Mouse (Mus musculus): ENCODE measurements around the gene Phc3. TPM values are rescaled to one million over a fixed set of nuclear protein-coding genes. Genes with fewer than 3 reads are reported as not detected.

Gene Phc3
- polyA plus RNA-seq, 1 experiment = 62.1 TPM

GRCm38 (mm10) chr3:30929828-30930227 lies 39.4 kb downstream of the Phc3 start:
- WGBS = 89% methylated on average over 3 of the region's 3 CpGs

DNA sequence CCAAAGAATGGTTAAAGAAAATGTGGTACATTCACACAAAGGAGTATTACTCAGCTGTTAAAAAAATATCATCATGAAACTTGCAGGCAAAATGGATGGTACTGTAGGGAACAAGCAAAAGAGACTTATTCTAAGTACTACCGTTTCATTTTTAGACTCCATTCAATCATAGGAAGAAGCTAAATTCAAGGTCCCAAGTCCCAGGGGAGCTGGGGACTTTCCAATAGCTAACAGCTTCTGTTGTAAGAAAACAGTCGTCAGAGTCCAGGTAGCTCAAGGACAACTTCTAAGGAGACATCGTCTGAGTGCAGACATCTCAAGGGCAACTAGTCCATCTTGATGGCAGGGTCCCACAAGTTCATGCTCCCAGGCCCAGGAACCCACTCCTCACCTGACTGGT lies 41.6 kb downstream of the Phc3 start:
- WGBS = 87% methylated on average over 3 of the region's 3 CpGs
- Histone ChIP-seq H3K27ac (ENCODE audit: control insufficient read depth, insufficient read depth, low read length) (no peak overlapping the region), H3K27me3 (ENCODE audit: control insufficient read depth, insufficient read depth, low read length) (no peaks in the 10 kb centered on the region), H3K4me1 (replicated peaks; ENCODE audit: control insufficient read depth, insufficient read depth, low read length) (no peaks in the 10 kb centered on the region), H3K36me3 (ENCODE audit: control insufficient read depth, insufficient read depth, low read length) (peaks cover 35% of the 10 kb centered on the region), H3K4me3 (ENCODE audit: control insufficient read depth, insufficient read depth, low read length) (no peak overlapping the region)
- DNase-seq = no peak
- TF ChIP-seq POLR2A (IDR thresholded peaks at IDR 0.05; ENCODE audit: control insufficient read depth, extremely low read depth, insufficient read depth, low read length, poor library complexity) (no peak), CTCF (IDR thresholded peaks at IDR 0.05; ENCODE audit: borderline replicate concordance, control insufficient read depth, extremely low read depth, insufficient read depth, low read length, poor library complexity) (no peak)

More at GRCm38 (mm10) chr3:30929828-30930227, 39.4 kb downstream of the Phc3 start:
- Histone ChIP-seq H3K27ac (ENCODE audit: control insufficient read depth, insufficient read depth, low read length) (no peak overlapping the region), H3K4me3 (ENCODE audit: control insufficient read depth, insufficient read depth, low read length) (no peak overlapping the region), H3K27me3 (ENCODE audit: control insufficient read depth, insufficient read depth, low read length) (no peaks in the 10 kb centered on the region), H3K36me3 (ENCODE audit: control insufficient read depth, insufficient read depth, low read length) (peaks cover 31% of the 10 kb centered on the region), H3K4me1 (replicated peaks; ENCODE audit: control insufficient read depth, insufficient read depth, low read length) (no peaks in the 10 kb centered on the region)
- DNase-seq = no peak
- TF ChIP-seq POLR2A (IDR thresholded peaks at IDR 0.05; ENCODE audit: control insufficient read depth, extremely low read depth, insufficient read depth, low read length, poor library complexity) (no peak), CTCF (IDR thresholded peaks at IDR 0.05; ENCODE audit: borderline replicate concordance, control insufficient read depth, extremely low read depth, insufficient read depth, low read length, poor library complexity) (no peak)

DNA sequence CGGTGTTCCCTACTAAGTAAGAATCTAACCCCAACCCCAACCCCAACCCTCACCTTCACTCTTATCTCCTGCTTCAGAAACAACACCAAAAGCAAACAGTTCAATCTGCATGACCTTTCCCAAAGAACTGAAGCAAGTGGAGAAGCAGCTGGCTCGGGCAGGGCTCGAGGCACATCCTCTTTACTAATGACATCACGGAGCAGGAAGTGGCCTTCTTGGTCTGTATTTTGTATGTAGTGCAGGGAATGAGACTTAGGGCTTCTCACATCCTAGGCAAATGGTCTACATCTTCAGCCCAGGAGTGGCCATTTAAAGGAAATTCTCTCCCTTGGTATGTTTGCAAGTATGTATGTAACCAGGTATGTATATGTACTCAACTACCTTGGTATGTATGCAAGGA lies 52.1 kb downstream of the Phc3 start:
- TF ChIP-seq CTCF (IDR thresholded peaks at IDR 0.05; ENCODE audit: borderline replicate concordance, control insufficient read depth, extremely low read depth, insufficient read depth, low read length, poor library complexity) (no peak), POLR2A (IDR thresholded peaks at IDR 0.05; ENCODE audit: control insufficient read depth, extremely low read depth, insufficient read depth, low read length, poor library complexity) (no peak)

DNA sequence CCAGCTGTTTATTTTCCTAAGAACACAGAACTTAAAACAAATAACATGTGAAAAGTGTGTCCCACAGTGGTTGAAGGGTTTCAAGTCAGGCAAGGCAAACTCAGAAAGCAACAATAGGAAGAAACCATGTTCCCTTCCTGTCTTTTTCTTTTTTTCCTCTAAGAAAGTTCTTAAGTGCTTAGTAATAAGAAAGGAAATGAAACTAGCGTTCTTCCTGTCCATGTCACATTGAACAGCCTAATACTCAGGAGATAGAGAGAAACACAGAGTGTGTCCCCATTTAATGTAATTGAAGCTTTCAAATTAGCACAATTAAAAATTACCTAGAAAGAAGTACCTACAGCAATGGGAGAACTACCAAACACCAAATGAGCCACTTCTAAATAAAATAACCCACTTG lies 64.6 kb downstream of the Phc3 start:
- Histone ChIP-seq H3K27ac (ENCODE audit: control insufficient read depth, insufficient read depth, low read length) (no peak overlapping the region), H3K36me3 (ENCODE audit: control insufficient read depth, insufficient read depth, low read length) (peaks cover 52% of the 10 kb centered on the region), H3K27me3 (ENCODE audit: control insufficient read depth, insufficient read depth, low read length) (no peaks in the 10 kb centered on the region), H3K4me1 (replicated peaks; ENCODE audit: control insufficient read depth, insufficient read depth, low read length) (no peaks in the 10 kb centered on the region), H3K4me3 (ENCODE audit: control insufficient read depth, insufficient read depth, low read length) (no peak overlapping the region)
- no peak for DNase-seq
- 81% methylated on average over 1 of the region's 1 CpGs for WGBS
- no peak for TF ChIP-seq CTCF (IDR thresholded peaks at IDR 0.05; ENCODE audit: borderline replicate concordance, control insufficient read depth, extremely low read depth, insufficient read depth, low read length, poor library complexity)
- TF ChIP-seq POLR2A (IDR thresholded peaks at IDR 0.05; ENCODE audit: control insufficient read depth, extremely low read depth, insufficient read depth, low read length, poor library complexity) = no peak

More for the DNA sequence above, 52.1 kb downstream of the Phc3 start:
- no peak overlapping the region for H3K27ac ChIP-seq (ENCODE audit: control insufficient read depth, insufficient read depth, low read length)
- H3K27me3 ChIP-seq (ENCODE audit: control insufficient read depth, insufficient read depth, low read length) = no peaks in the 10 kb centered on the region
- peaks cover 43% of the 10 kb centered on the region for H3K36me3 ChIP-seq (ENCODE audit: control insufficient read depth, insufficient read depth, low read length)
- DNase-seq = no peak
- 89% methylated on average over 4 of the region's 4 CpGs for WGBS
- no peaks in the 10 kb centered on the region for H3K4me1 ChIP-seq (replicated peaks; ENCODE audit: control insufficient read depth, insufficient read depth, low read length)
- H3K4me3 ChIP-seq (ENCODE audit: control insufficient read depth, insufficient read depth, low read length) = no peak overlapping the region

DNA sequence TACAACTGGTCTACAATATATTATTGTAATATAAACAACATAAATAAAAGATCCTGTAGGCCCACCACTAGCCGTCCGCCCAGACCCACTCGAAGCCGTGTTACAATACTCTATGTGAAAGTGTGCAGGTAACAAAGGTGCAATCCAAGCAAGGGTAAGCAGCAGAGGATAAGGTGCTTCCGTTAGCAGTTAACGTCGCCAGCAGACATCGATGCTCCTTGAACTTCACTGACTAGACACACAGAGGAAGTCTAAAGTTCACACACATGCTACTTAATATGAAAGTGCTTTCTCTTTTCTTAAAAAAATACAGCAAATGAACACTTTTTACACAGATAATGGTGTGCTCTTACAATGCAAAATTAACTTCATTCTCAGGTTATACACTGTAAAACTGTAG lies 69.8 kb downstream of the Phc3 start:
- Histone ChIP-seq H3K27ac (ENCODE audit: control insufficient read depth, insufficient read depth, low read length) (no peak overlapping the region), H3K4me3 (ENCODE audit: control insufficient read depth, insufficient read depth, low read length) (no peak overlapping the region), H3K27me3 (ENCODE audit: control insufficient read depth, insufficient read depth, low read length) (no peaks in the 10 kb centered on the region), H3K4me1 (replicated peaks; ENCODE audit: control insufficient read depth, insufficient read depth, low read length) (no peaks in the 10 kb centered on the region), H3K36me3 (ENCODE audit: control insufficient read depth, insufficient read depth, low read length) (peaks cover 28% of the 10 kb centered on the region)
- 96% methylated on average over 8 of the region's 8 CpGs for WGBS
- DNase-seq = no peak
- no peak for TF ChIP-seq CTCF (IDR thresholded peaks at IDR 0.05; ENCODE audit: borderline replicate concordance, control insufficient read depth, extremely low read depth, insufficient read depth, low read length, poor library complexity)
- TF ChIP-seq POLR2A (IDR thresholded peaks at IDR 0.05; ENCODE audit: control insufficient read depth, extremely low read depth, insufficient read depth, low read length, poor library complexity) = no peak

- WGBS = 94% methylated on average over 5 of the region's 5 CpGs
- TF ChIP-seq CTCF (IDR thresholded peaks at IDR 0.05; ENCODE audit: borderline replicate concordance, control insufficient read depth, extremely low read depth, insufficient read depth, low read length, poor library complexity) (no peak), POLR2A (IDR thresholded peaks at IDR 0.05; ENCODE audit: control insufficient read depth, extremely low read depth, insufficient read depth, low read length, poor library complexity) (no peak)
- H3K27ac ChIP-seq (ENCODE audit: control insufficient read depth, insufficient read depth, low read length) = no peak overlapping the region
- H3K4me3 ChIP-seq (ENCODE audit: control insufficient read depth, insufficient read depth, low read length) = no peak overlapping the region
- H3K27me3 ChIP-seq (ENCODE audit: control insufficient read depth, insufficient read depth, low read length) = no peaks in the 10 kb centered on the region
- peaks cover 19% of the 10 kb centered on the region for H3K36me3 ChIP-seq (ENCODE audit: control insufficient read depth, insufficient read depth, low read length)
- no peak for DNase-seq
- no peaks in the 10 kb centered on the region for H3K4me1 ChIP-seq (replicated peaks; ENCODE audit: control insufficient read depth, insufficient read depth, low read length)
Observed at GRCm38 (mm10) chr3:30896721-30897120, 72.5 kb downstream of the Phc3 start.

- no peak overlapping the region for H3K27ac ChIP-seq (ENCODE audit: control insufficient read depth, insufficient read depth, low read length)
- H3K4me3 ChIP-seq (ENCODE audit: control insufficient read depth, insufficient read depth, low read length) = no peak overlapping the region
- no peaks in the 10 kb centered on the region for H3K27me3 ChIP-seq (ENCODE audit: control insufficient read depth, insufficient read depth, low read length)
- no peak for TF ChIP-seq POLR2A (IDR thresholded peaks at IDR 0.05; ENCODE audit: control insufficient read depth, extremely low read depth, insufficient read depth, low read length, poor library complexity)
- TF ChIP-seq CTCF (IDR thresholded peaks at IDR 0.05; ENCODE audit: borderline replicate concordance, control insufficient read depth, extremely low read depth, insufficient read depth, low read length, poor library complexity) = no peak
- no peaks in the 10 kb centered on the region for H3K4me1 ChIP-seq (replicated peaks; ENCODE audit: control insufficient read depth, insufficient read depth, low read length)
- 94% methylated on average over 1 of the region's 1 CpGs for WGBS
- no peaks in the 10 kb centered on the region for H3K36me3 ChIP-seq (ENCODE audit: control insufficient read depth, insufficient read depth, low read length)
- no peak for DNase-seq
Observed at GRCm38 (mm10) chr3:30889014-30889413, 80.2 kb downstream of the Phc3 start.

Data from thymus, adult 2 months (tissue).